Mouse (Mus musculus) heart, embryonic 11.5 days (tissue): Measurements from ENCODE around the gene 2410002F23Rik. TPM values are rescaled to one million over a fixed set of nuclear protein-coding genes. Genes with fewer than 3 reads are reported as not detected.
"Not testable (repeated sequence)": the region's sequence is repeated elsewhere in the genome, so short reads cannot be mapped to it uniquely, and the experiment has no call there.

ENCODE experiments used
- ATAC-seq: fragments of 200-750 bp; cut with Nextera tagmentation; replicated peaks from 2 replicates; pipeline ENCODE4 v1.8.0; 2017; ENCODE audit warnings: moderate library complexity; ENCODE audit not compliant: insufficient number of reproducible peaks, low FRiP score, low TSS enrichment
- H3K27ac ChIP-seq: fragments of 300-500 bp; sonication (generic); 2 replicates; pipeline ENCODE4 v1.5.1; 2014; ENCODE audit warnings: mild to moderate bottlenecking, low read depth, low read length
- H3K27me3 ChIP-seq: fragments of 300-500 bp; sonication (generic); 2 replicates; pipeline ENCODE4 v1.6.1; 2014; ENCODE audit warnings: mild to moderate bottlenecking, low read length, mixed read lengths; ENCODE audit not compliant: control insufficient read depth, insufficient read depth
- H3K36me3 ChIP-seq: fragments of 300-500 bp; sonication (generic); 2 replicates; pipeline ENCODE4 v1.6.1; 2014; ENCODE audit warnings: mild to moderate bottlenecking, low read length, moderate library complexity, mixed read lengths; ENCODE audit not compliant: control insufficient read depth, insufficient read depth
- H3K4me1 ChIP-seq: fragments of 300-500 bp; sonication (generic); 2 replicates; pipeline ENCODE4 v1.6.1; 2014; ENCODE audit warnings: low read length; ENCODE audit not compliant: control insufficient read depth, insufficient read depth
- H3K4me2 ChIP-seq: fragments of 300-500 bp; sonication (generic); 2 replicates; pipeline ENCODE4 v1.6.1; 2014; ENCODE audit warnings: mild to moderate bottlenecking, moderate library complexity
- H3K4me3 ChIP-seq: fragments of 300-500 bp; sonication (generic); 2 replicates; pipeline ENCODE4 v1.5.1; 2014; ENCODE audit warnings: low read depth, low read length
- H3K9ac ChIP-seq: fragments of 300-500 bp; sonication (generic); 2 replicates; pipeline ENCODE4 v1.6.1; 2014; ENCODE audit warnings: mild to moderate bottlenecking, low read depth, low read length, moderate library complexity
- H3K9me3 ChIP-seq: fragments of 300-500 bp; sonication (generic); replicated peaks from 2 replicates; pipeline ENCODE4 v1.6.1; 2016; ENCODE audit warnings: low read length; ENCODE audit not compliant: control insufficient read depth
- WGBS: fragments of 180-500 bp; shearing (Covaris S2); extraction: QIAGEN DNeasy Blood & Tissue Kit; methylation state at CpG from one replicate; pipeline ENCODE4 v1.1.7; 2014; ENCODE audit not compliant: insufficient replicate concordance; 5-methylcytosine and 5-hydroxymethylcytosine counted together
- polyA plus RNA-seq: library from polyadenylated mRNA; unstranded; fragments of >200 nt; fragmentation: Nextera tagmentation; extraction: Ambion mirVana; gene quantifications from 2 replicates; pipeline ENCODE4 v1.2.1, GENCODE M21; 2014

Gene 2410002F23Rik
- polyA plus RNA-seq, 1 experiment from 2014 or later: 61.5 TPM

DNA sequence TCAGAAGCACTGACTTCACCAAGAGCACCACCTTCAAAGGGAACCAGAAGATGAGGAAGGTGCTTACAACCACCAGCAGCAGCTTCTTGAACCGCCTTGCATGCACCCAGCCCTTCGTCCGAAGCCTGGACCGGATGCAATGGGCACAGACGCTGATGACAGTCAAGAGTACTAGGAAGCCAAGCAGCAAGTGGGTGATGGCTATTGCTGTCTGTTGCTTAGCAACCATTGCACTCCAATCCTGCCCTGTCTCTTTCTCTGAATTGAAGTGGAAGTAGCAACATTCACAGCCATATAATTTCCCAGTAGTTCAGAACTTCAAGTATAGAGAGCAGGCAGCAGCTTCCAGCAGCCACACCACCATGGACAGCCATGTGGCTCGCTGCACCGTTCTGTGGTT lies 35.1 kb downstream of the 2410002F23Rik start:
- WGBS: 73% methylated on average over 7 of the region's 7 CpGs
- H3K27ac ChIP-seq: no peak overlapping the region

DNA sequence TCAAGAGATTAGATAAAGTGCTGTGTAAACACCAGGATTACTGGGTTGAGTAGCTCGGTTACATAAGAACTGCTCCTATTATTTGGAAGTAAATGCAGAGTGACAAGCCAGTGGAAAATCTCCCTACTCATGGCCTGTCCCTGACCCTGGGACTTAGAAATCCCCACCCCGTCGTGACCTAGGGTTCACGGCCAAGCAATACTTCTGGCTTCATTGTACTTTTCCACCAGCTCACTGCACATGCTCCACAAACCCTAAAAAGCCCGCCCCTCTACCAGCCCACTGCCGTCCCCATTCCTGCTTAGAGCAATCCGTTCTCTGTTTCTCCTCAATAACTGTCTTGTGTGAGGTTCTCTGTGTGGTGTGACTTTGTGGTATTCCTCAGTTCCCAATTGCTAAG lies 41.2 kb downstream of the 2410002F23Rik start:
- H3K27ac ChIP-seq: no peak overlapping the region
- no peak overlapping the region for H3K9ac ChIP-seq
- no peaks in the 10 kb centered on the region for H3K27me3 ChIP-seq
- no peak for ATAC-seq
- no peaks in the 10 kb centered on the region; the same call in none of the 2 replicates for H3K9me3 ChIP-seq
- H3K36me3 ChIP-seq: no peaks in the 10 kb centered on the region
- H3K4me2 ChIP-seq: no peak overlapping the region
- no peak overlapping the region for H3K4me3 ChIP-seq
- no peaks in the 10 kb centered on the region for H3K4me1 ChIP-seq
- 58% methylated on average over 7 of the region's 7 CpGs for WGBS

More for the DNA sequence above, 35.1 kb downstream of the 2410002F23Rik start:
- H3K9me3 ChIP-seq: peaks cover 2% of the 10 kb centered on the region; the same call in 1 of the 2 replicates
- H3K36me3 ChIP-seq: no peaks in the 10 kb centered on the region
- no peak overlapping the region for H3K4me3 ChIP-seq
- H3K27me3 ChIP-seq: no peaks in the 10 kb centered on the region
- ATAC-seq: no peak
- H3K4me1 ChIP-seq: no peaks in the 10 kb centered on the region
- no peak overlapping the region for H3K4me2 ChIP-seq
- no peak overlapping the region for H3K9ac ChIP-seq

DNA sequence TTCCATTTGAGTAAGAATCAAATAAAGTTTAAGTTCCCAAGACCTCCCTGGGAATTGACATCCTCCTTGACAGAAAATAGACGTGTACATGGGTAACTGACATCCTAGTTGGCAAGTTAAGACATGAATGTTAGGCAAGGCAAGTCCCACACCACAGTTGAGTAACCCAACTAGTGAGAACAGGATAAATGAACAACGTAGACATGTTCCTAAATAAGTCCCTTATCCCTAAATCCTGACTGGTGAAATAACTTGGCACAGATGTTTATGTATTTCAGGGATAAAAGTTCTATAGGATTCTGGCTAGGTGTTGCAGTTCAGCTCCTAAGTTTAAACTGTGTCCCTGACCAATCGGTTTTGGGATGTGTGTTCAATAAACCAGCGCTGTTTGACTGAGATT lies 44.5 kb downstream of the 2410002F23Rik start:
- no peaks in the 10 kb centered on the region for H3K36me3 ChIP-seq
- H3K27ac ChIP-seq: no peak overlapping the region
- WGBS: 73% methylated on average over 4 of the region's 4 CpGs
- no peak for ATAC-seq
- no peak overlapping the region for H3K4me2 ChIP-seq
- H3K27me3 ChIP-seq: no peaks in the 10 kb centered on the region
- H3K9ac ChIP-seq: no peak overlapping the region
- H3K4me3 ChIP-seq: no peak overlapping the region
- no peaks in the 10 kb centered on the region for H3K4me1 ChIP-seq
- H3K9me3 ChIP-seq: no peaks in the 10 kb centered on the region; the same call in none of the 2 replicates

DNA sequence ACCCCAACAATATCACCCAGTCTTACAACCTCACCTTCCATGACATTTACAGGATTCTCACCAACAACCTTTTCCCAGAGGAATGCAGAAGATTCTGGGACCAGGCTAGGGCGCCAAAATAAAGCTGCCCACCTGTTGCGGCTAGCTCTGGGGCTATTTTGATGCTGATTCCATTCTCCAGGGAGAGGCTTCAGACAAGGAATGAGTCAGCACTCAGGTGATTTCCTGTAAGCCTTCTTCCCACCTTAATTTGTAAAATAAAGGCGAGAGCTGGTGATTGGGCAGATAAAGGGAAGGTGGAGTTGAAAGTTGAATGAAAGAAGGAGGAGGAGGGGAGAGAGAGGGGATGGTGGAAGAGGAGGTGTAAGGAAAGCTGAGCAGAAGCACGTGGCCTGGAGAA lies 44.9 kb downstream of the 2410002F23Rik start:
- no peaks in the 10 kb centered on the region; the same call in none of the 2 replicates for H3K9me3 ChIP-seq
- no peak overlapping the region for H3K27ac ChIP-seq
- 50% methylated on average over 4 of the region's 4 CpGs for WGBS
- H3K4me3 ChIP-seq: no peak overlapping the region
- no peaks in the 10 kb centered on the region for H3K4me1 ChIP-seq
- no peaks in the 10 kb centered on the region for H3K27me3 ChIP-seq
- H3K9ac ChIP-seq: no peak overlapping the region
- no peaks in the 10 kb centered on the region for H3K36me3 ChIP-seq
- no peak for ATAC-seq
- no peak overlapping the region for H3K4me2 ChIP-seq

DNA sequence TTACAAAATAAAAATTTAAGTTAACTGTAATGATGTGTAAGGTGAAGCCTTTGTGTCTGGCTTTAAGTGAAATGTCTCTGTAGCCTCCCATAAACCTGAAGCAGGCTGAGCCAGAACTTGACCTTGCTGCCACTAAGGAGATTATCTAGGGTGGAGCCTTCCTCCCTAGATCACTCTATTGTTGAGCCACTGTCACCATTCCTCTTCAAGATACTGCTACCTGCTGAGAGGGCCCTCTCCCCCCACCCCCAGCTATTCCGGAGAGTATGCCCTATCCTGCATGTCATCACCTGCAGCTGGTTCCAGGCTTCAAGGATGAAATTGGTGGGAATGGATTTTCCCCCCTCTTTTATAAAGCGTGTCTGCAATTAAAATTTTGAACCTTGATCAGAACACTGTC lies 51.0 kb downstream of the 2410002F23Rik start:
- H3K9me3 ChIP-seq, H3K27ac ChIP-seq, H3K4me2 ChIP-seq, H3K36me3 ChIP-seq, H3K9ac ChIP-seq, H3K27me3 ChIP-seq, H3K4me3 ChIP-seq, ATAC-seq, H3K4me1 ChIP-seq: not testable (repeated sequence)
- WGBS: 71% methylated on average over 2 of the region's 2 CpGs

Other genes starting within 250 kb of the 2410002F23Rik start
- gene Klk1b26, start 234.6 kb upstream of the 2410002F23Rik start, polyA plus RNA-seq: not detected in 2 replicates
- gene Klk1b27, start 194.4 kb upstream of the 2410002F23Rik start, polyA plus RNA-seq: not detected in 2 replicates
- gene Klk1b21, start 144.4 kb upstream of the 2410002F23Rik start, polyA plus RNA-seq: not detected in 2 replicates
- not detected in 2 replicates for gene Klk1b22, start 134.0 kb upstream of the 2410002F23Rik start, polyA plus RNA-seq
- not detected in 2 replicates for gene Klk1b16, start 110.0 kb upstream of the 2410002F23Rik start, polyA plus RNA-seq
- not detected in 2 replicates for gene Klk1b24, start 58.5 kb upstream of the 2410002F23Rik start, polyA plus RNA-seq
- not detected in 2 replicates for gene Klk1b3, start 48.5 kb upstream of the 2410002F23Rik start, polyA plus RNA-seq
- gene Klk1b4, start 39.3 kb upstream of the 2410002F23Rik start, polyA plus RNA-seq: not detected in 2 replicates
- not detected in 2 replicates for gene Klk1b5, start 30.8 kb upstream of the 2410002F23Rik start, polyA plus RNA-seq
- not detected in 2 replicates for gene Klk1, start 21.4 kb upstream of the 2410002F23Rik start, polyA plus RNA-seq
- not detected in 2 replicates for gene Gm36864, start 10.5 kb upstream of the 2410002F23Rik start, polyA plus RNA-seq
- gene 1700028J19Rik, start within 50 bp of the 2410002F23Rik start, polyA plus RNA-seq: 0.68 and 1.7 TPM in 2 replicates
- not detected in 2 replicates for gene Acp4, start 10.7 kb downstream of the 2410002F23Rik start, polyA plus RNA-seq
- not detected in 2 replicates for gene Gm15517, start 14.7 kb downstream of the 2410002F23Rik start, polyA plus RNA-seq
- gene Clec11a, start 60.2 kb downstream of the 2410002F23Rik start, polyA plus RNA-seq: 0.65 and 0.84 TPM in 2 replicates
- gene Shank1, start 63.5 kb downstream of the 2410002F23Rik start, polyA plus RNA-seq: 1.1 and 1.3 TPM in 2 replicates
- 0.32 and 0.59 TPM in 2 replicates for gene Syt3, start 137.4 kb downstream of the 2410002F23Rik start, polyA plus RNA-seq
- 0.65 and 1.0 TPM in 2 replicates for gene 1700008O03Rik, start 139.1 kb downstream of the 2410002F23Rik start, polyA plus RNA-seq
- gene Lrrc4b, start 182.3 kb downstream of the 2410002F23Rik start, polyA plus RNA-seq: 2.4 and 3.5 TPM in 2 replicates
- 1.3 and 1.5 TPM in 2 replicates for gene Aspdh, start 218.7 kb downstream of the 2410002F23Rik start, polyA plus RNA-seq
- gene Josd2, start 221.3 kb downstream of the 2410002F23Rik start, polyA plus RNA-seq: 169 and 181 TPM in 2 replicates
- gene Emc10, start 249.8 kb downstream of the 2410002F23Rik start, polyA plus RNA-seq: 75.1 and 87.1 TPM in 2 replicates
- 8.9 and 10.6 TPM in 2 replicates for gene Fam71e1, start 249.9 kb downstream of the 2410002F23Rik start, polyA plus RNA-seq